Mouse (Mus musculus) cerebral cortex, adult 2 months (tissue): ENCODE measurements around the gene Ptch2.

Source experiments
- WGBS: fragments of 180-500 bp; shearing (Covaris S2); methylation state at CpG from one replicate; pipeline ENCODE4 v1.1.7; 2018; 5-methylcytosine and 5-hydroxymethylcytosine counted together

Gene Ptch2

GRCm38 (mm10) chr4:117151416-117151815 lies 55.5 kb downstream of the Ptch2 start:
- 70% methylated on average over 1 of the region's 1 CpGs for WGBS

DNA sequence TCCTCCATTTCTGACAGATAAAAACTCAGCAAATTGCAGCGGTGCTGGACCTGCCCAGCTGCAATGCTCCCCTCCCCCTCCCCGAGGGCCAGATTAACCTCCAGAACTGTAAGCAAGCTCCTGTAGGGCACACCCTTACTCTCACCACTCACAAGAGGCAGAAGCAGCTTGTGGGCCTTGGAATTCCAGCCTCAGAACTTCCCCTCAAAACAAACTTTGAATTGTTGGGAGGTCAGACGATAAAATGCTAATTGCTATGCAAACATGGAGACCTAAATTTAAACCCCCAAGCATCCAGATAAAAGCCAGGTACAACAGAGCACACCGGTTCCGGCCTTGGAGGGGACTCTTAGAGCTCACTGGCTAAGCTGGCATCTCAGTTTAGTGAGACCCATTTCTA lies 56.8 kb downstream of the Ptch2 start:
- 75% methylated on average over 5 of the region's 5 CpGs for WGBS

DNA sequence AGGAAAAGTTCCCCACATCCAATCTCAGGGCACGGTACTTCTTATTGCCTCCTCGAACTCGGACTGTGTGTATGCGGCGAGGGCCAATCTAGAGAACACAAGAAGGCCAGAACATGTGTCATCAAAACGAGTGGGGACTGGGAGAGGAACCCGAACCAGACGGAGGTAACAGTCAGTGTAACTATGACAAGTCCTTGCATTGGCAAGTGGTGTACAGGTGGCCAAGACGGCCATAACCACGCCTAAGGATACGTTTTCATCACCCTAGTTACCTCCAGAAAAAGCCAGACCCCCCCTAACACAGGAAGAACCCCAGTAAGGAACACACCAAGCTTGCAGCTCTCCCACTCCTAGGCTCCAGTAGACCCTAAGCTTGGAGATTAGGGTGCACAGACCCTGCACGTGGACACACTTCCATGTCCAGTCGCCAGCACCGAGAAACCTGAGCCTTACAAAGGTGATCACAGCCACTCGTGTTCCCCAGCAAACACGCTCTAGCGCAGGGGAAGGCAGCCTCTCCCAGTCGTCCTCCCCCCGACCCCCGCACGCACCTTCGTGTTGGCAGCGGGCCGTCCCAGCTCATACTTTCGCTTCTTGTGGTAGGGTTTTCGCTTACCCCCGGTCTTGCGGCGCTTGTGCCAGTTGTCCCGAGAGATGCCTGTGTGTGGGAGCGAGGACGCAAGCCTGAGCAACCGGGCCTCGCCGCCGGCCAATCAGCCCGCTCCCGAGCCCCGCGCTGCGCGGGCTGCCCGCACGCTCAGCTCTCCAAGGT lies 59.3 kb downstream of the Ptch2 start:
- WGBS, result 1% methylated on average over 44 of the region's 44 CpGs

DNA sequence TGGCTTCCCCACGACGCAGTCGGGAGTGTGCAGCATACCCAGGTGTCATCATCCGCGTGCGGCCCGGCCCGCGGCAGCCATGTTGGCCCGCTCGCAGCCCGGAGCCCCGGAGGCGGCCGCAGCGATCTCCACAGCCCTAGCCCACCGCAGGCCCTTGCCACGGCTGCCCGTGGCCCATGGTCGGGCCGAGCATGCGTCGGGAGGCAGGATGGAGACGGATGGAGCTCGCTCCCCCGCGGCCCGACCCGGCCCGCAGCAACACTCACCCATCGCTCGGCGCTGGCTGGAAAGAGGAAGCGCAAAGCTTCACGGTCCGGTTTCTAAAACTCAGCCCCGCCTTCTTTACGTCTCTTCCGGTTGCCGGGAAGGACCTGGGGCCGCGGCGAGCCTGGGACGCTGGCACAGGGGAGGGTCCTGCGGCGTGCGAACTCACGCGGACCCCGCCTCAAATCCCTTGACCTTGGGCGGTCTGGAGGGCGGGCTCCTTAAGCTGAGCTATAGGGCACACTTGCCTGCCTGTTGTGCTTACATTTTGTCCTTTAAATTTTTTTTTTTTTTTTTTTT lies 60.0 kb downstream of the Ptch2 start, which contains the start of gene Rps8:
Gene Rps8 (minus strand): TSS at position 452 of the 564 bp plus-strand sequence.
- under 1% methylated on average over 52 of the region's 52 CpGs for WGBS

DNA sequence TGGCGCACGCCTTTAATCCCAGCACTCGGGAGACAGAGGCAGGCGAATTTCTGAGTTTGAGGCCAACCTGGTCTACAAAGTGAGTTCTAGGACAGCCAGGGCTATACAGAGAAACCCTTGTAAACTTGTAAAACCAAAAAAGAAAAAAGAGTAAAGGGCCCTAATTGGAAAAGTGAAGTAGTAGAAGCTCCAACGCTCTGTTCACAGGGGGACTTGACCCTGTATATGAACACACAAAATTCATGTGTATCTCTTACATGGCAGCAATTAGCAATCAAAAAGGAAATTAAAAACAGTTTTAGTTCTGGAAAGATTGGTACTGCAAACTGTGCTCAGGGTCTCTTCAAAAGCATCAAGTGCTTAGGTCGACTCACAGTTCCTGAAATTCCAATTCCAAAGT lies 60.5 kb downstream of the Ptch2 start:
- 26% methylated on average over 6 of the region's 6 CpGs for WGBS

- WGBS, result 73% methylated on average over 10 of the region's 10 CpGs
These were observed 63.8 kb downstream of the Ptch2 start for GRCm38 (mm10) chr4:117159666-117160065.

DNA sequence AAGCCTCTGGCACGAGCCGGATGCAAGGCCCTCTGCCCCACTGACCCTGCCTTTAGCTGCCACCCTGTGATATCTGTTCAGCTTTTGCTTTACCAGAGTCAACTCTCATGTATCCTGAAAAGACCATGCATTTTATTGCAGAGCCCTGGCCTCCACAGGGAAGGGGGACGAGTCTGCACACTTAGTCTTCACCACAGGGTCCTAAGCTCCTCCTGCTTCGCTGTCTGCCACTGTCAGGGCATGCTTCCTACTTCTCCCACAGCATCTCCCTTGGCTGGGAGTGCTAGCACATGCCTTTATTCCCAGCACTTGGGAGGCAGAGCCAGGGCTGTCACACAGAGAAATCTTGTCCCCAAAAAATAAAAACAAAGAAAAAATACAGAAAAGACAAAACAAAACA lies 65.3 kb downstream of the Ptch2 start:
- 74% methylated on average over 4 of the region's 4 CpGs for WGBS
